Mouse (Mus musculus): ENCODE measurements around the gene Prickle4. TPM values are rescaled to one million over a fixed set of nuclear protein-coding genes. Genes with fewer than 3 reads are reported as not detected.

Gene Prickle4
- polyA plus RNA-seq, 1 experiment from 2014 or later, result 2.6 TPM

- Histone ChIP-seq H3K4me2 (ENCODE audit: low read depth, severe bottlenecking) (peak within 1 kb of the TSS; percentile 95), H3K9me3 (ENCODE audit: control insufficient read depth, low read length) (no peaks in the 10 kb centered on the region), H3K4me1 (ENCODE audit: control insufficient read depth, insufficient read depth, low read length) (peaks cover 10% of the 10 kb centered on the region; the same call in 1 of the 2 replicates), H3K4me3 (ENCODE audit: low read depth, low read length) (peak within 1 kb of the TSS; percentile 74), H3K27ac (replicated peaks; ENCODE audit: low read depth, low read length) (0 out of 2 replicates have a peak within 1 kb of the TSS, but pooled peaks have one; percentile 0), H3K36me3 (ENCODE audit: control insufficient read depth, insufficient read depth, low read length) (0 out of 2 replicates have a peak, but pooled peaks cover 4% of the 10 kb centered on the region), H3K27me3 (ENCODE audit: control insufficient read depth, insufficient read depth, low read length) (no peaks in the 10 kb centered on the region), H3K9ac (ENCODE audit: low read length) (peak within 1 kb of the TSS; percentile 81)
- no peak for ATAC-seq (ENCODE audit: insufficient number of reproducible peaks, low FRiP score, low TSS enrichment, low read depth)
- WGBS, result 0% methylated on average over 9 of the region's 9 CpGs
- no peak for DNase-seq (ENCODE audit: low spot score)
Measured at GRCm38 (mm10) chr17:47688344-47688607, 6.3 kb downstream of the Prickle4 start, which contains the start of gene Tomm6. Tomm6 (minus strand) TSS chr17:47688386.

- Histone ChIP-seq H3K36me3 (ENCODE audit: control insufficient read depth, insufficient read depth, low read length) (0 out of 2 replicates have a peak, but pooled peaks cover 4% of the 10 kb centered on the region), H3K27me3 (ENCODE audit: control insufficient read depth, insufficient read depth, low read length) (no peaks in the 10 kb centered on the region), H3K27ac (replicated peaks; ENCODE audit: low read depth, low read length) (0 out of 2 replicates have a peak overlapping the region, but pooled peaks have one; percentile 0), H3K4me1 (ENCODE audit: control insufficient read depth, insufficient read depth, low read length) (peaks cover 10% of the 10 kb centered on the region; the same call in 1 of the 2 replicates), H3K9me3 (ENCODE audit: control insufficient read depth, low read length) (no peaks in the 10 kb centered on the region), H3K9ac (ENCODE audit: low read length) (peak overlapping the region; percentile 81), H3K4me3 (ENCODE audit: low read depth, low read length) (peak overlapping the region; percentile 74), H3K4me2 (ENCODE audit: low read depth, severe bottlenecking) (peak overlapping the region; percentile 95)
- peak; percentile 87 for ATAC-seq (ENCODE audit: insufficient number of reproducible peaks, low FRiP score, low TSS enrichment, low read depth)
- peak; percentile 94 for DNase-seq (ENCODE audit: low spot score)
- WGBS, result under 1% methylated on average over 70 of the region's 70 CpGs
Measured at GRCm38 (mm10) chr17:47687409-47688343, 6.9 kb downstream of the Prickle4 start.

DNA sequence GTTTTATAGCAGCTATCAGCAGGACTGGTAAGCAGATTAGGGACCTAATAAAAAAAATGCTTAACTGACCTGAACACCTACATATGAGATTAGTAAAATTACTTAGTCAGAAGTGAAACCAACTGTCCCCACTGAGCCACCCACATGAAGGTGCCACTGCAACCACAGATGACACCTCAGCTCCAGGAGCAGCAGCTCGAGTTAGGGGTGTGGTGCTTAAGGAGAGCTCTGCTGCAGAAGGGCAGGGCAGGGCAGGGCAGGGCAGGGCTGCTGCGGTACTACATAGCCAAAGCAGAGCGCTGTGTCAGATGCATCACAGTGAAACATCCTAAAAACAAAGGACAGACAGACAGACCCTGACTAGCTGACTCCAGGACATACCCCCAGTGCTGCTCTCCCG is 11.7 kb downstream of the Prickle4 start:
- WGBS, result 79% methylated on average over 4 of the region's 4 CpGs
- no peak for ATAC-seq (ENCODE audit: insufficient number of reproducible peaks, low FRiP score, low TSS enrichment, low read depth)
- H3K27ac ChIP-seq (replicated peaks; ENCODE audit: low read depth, low read length), result no peak overlapping the region
- H3K36me3 ChIP-seq (ENCODE audit: control insufficient read depth, insufficient read depth, low read length), result peaks cover 14% of the 10 kb centered on the region; the same call in 1 of the 2 replicates
- no peaks in the 10 kb centered on the region for H3K27me3 ChIP-seq (ENCODE audit: control insufficient read depth, insufficient read depth, low read length)
- DNase-seq (ENCODE audit: low spot score), result no peak
- H3K4me2 ChIP-seq (ENCODE audit: low read depth, severe bottlenecking), result no peak overlapping the region
- no peak overlapping the region for H3K9ac ChIP-seq (ENCODE audit: low read length)
- H3K4me3 ChIP-seq (ENCODE audit: low read depth, low read length), result no peak overlapping the region
- peaks cover 6% of the 10 kb centered on the region; the same call in 1 of the 2 replicates for H3K4me1 ChIP-seq (ENCODE audit: control insufficient read depth, insufficient read depth, low read length)
- no peaks in the 10 kb centered on the region for H3K9me3 ChIP-seq (ENCODE audit: control insufficient read depth, low read length)

GRCm38 (mm10) chr17:47678702-47679101 is 15.8 kb downstream of the Prickle4 start:
- no peak overlapping the region for H3K4me3 ChIP-seq (ENCODE audit: low read depth, low read length)
- no peak for DNase-seq (ENCODE audit: low spot score)
- no peak for ATAC-seq (ENCODE audit: insufficient number of reproducible peaks, low FRiP score, low TSS enrichment, low read depth)
- no peak overlapping the region for H3K27ac ChIP-seq (replicated peaks; ENCODE audit: low read depth, low read length)
- peaks cover 12% of the 10 kb centered on the region; the same call in 1 of the 2 replicates for H3K36me3 ChIP-seq (ENCODE audit: control insufficient read depth, insufficient read depth, low read length)
- peaks cover 2% of the 10 kb centered on the region; the same call in 1 of the 2 replicates for H3K4me1 ChIP-seq (ENCODE audit: control insufficient read depth, insufficient read depth, low read length)
- no peak overlapping the region for H3K9ac ChIP-seq (ENCODE audit: low read length)
- 86% methylated on average over 5 of the region's 5 CpGs for WGBS
- no peaks in the 10 kb centered on the region for H3K9me3 ChIP-seq (ENCODE audit: control insufficient read depth, low read length)
- H3K27me3 ChIP-seq (ENCODE audit: control insufficient read depth, insufficient read depth, low read length), result no peaks in the 10 kb centered on the region
- no peak overlapping the region for H3K4me2 ChIP-seq (ENCODE audit: low read depth, severe bottlenecking)

DNA sequence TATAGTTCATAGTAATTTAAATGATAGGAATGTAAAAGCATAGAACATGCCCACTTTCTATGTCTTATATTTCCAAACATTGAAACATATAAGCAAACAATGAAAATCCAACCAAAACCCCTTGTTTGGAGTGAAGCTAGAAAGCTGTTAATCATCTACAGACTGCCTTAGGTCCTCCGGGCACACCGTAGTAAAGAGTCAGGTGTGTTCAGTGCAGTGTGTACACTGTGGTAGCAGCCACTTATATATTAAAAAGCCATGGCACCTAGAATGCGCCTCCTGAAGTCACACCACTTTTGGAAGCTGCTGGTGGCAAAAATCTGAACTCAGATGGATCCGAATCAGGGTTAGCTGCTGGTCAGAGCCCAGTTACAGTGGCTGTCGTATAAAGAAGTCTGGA is 16.3 kb downstream of the Prickle4 start:
- 90% methylated on average over 5 of the region's 5 CpGs for WGBS
- Histone ChIP-seq H3K9ac (ENCODE audit: low read length) (no peak overlapping the region), H3K27me3 (ENCODE audit: control insufficient read depth, insufficient read depth, low read length) (no peaks in the 10 kb centered on the region), H3K4me3 (ENCODE audit: low read depth, low read length) (no peak overlapping the region), H3K4me2 (ENCODE audit: low read depth, severe bottlenecking) (no peak overlapping the region), H3K9me3 (ENCODE audit: control insufficient read depth, low read length) (no peaks in the 10 kb centered on the region), H3K4me1 (ENCODE audit: control insufficient read depth, insufficient read depth, low read length) (peaks cover 2% of the 10 kb centered on the region; the same call in 1 of the 2 replicates), H3K36me3 (ENCODE audit: control insufficient read depth, insufficient read depth, low read length) (peaks cover 12% of the 10 kb centered on the region; the same call in 1 of the 2 replicates), H3K27ac (replicated peaks; ENCODE audit: low read depth, low read length) (no peak overlapping the region)
- DNase-seq (ENCODE audit: low spot score) (no peak), ATAC-seq (ENCODE audit: insufficient number of reproducible peaks, low FRiP score, low TSS enrichment, low read depth) (no peak)

DNA sequence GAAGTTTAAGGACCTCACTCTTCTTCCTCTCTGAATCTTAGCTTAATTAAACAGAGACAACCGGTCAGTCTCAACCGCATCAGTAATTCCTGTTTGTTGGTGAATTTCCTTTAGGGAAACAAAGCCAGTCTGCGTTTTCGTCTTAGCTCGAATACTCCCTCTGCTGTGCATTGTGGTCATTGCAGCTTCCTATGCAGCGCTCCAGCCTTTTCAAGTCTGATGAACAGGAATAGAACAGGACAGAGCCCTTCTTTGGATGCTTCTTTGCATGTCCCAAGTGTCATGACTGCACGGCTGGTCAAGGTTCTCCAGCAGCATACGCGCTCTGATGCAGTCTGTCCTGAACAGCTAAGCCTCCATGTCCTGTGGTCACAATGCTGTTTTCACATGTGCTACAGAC is 18.0 kb downstream of the Prickle4 start:
- 22% methylated on average over 9 of the region's 9 CpGs for WGBS
- peaks cover 12% of the 10 kb centered on the region; the same call in 1 of the 2 replicates for H3K36me3 ChIP-seq (ENCODE audit: control insufficient read depth, insufficient read depth, low read length)

GRCm38 (mm10) chr17:47672311-47673111 is 22.0 kb downstream of the Prickle4 start:
- Histone ChIP-seq H3K4me2 (ENCODE audit: low read depth, severe bottlenecking) (peak overlapping the region; percentile 90), H3K27ac (replicated peaks; ENCODE audit: low read depth, low read length) (no peak overlapping the region), H3K4me3 (ENCODE audit: low read depth, low read length) (peak overlapping the region; percentile 34), H3K9me3 (ENCODE audit: control insufficient read depth, low read length) (no peaks in the 10 kb centered on the region), H3K4me1 (ENCODE audit: control insufficient read depth, insufficient read depth, low read length) (peaks cover 12% of the 10 kb centered on the region; the same call in 1 of the 2 replicates), H3K9ac (ENCODE audit: low read length) (peak overlapping the region; percentile 55), H3K27me3 (ENCODE audit: control insufficient read depth, insufficient read depth, low read length) (peaks cover 2% of the 10 kb centered on the region; the same call in 1 of the 2 replicates), H3K36me3 (ENCODE audit: control insufficient read depth, insufficient read depth, low read length) (peaks cover 2% of the 10 kb centered on the region; the same call in 1 of the 2 replicates)
- peak; percentile 65; the same call in 1 of the 2 replicates for ATAC-seq (ENCODE audit: insufficient number of reproducible peaks, low FRiP score, low TSS enrichment, low read depth)
- WGBS, result 4% methylated on average over 67 of the region's 68 CpGs
- DNase-seq (ENCODE audit: low spot score), result peak; percentile 75

More for the DNA sequence above, 18.0 kb downstream of the Prickle4 start:
- peaks cover 2% of the 10 kb centered on the region; the same call in 1 of the 2 replicates for H3K27me3 ChIP-seq (ENCODE audit: control insufficient read depth, insufficient read depth, low read length)
- H3K4me2 ChIP-seq (ENCODE audit: low read depth, severe bottlenecking), result no peak overlapping the region
- H3K4me3 ChIP-seq (ENCODE audit: low read depth, low read length), result no peak overlapping the region
- no peak overlapping the region for H3K9ac ChIP-seq (ENCODE audit: low read length)
- DNase-seq (ENCODE audit: low spot score) (peak; percentile 84), ATAC-seq (ENCODE audit: insufficient number of reproducible peaks, low FRiP score, low TSS enrichment, low read depth) (no peak)
- H3K4me1 ChIP-seq (ENCODE audit: control insufficient read depth, insufficient read depth, low read length), result peaks cover 12% of the 10 kb centered on the region; the same call in 1 of the 2 replicates
- H3K27ac ChIP-seq (replicated peaks; ENCODE audit: low read depth, low read length), result no peak overlapping the region
- H3K9me3 ChIP-seq (ENCODE audit: control insufficient read depth, low read length), result no peaks in the 10 kb centered on the region

GRCm38 (mm10) chr17:47671988-47672310 is 22.6 kb downstream of the Prickle4 start:
- 11% methylated on average over 14 of the region's 14 CpGs for WGBS
- H3K27ac ChIP-seq (replicated peaks; ENCODE audit: low read depth, low read length), result no peak overlapping the region
- peak overlapping the region; percentile 55; the same call in 1 of the 2 replicates for H3K9ac ChIP-seq (ENCODE audit: low read length)
- peak overlapping the region; percentile 90 for H3K4me2 ChIP-seq (ENCODE audit: low read depth, severe bottlenecking)
- DNase-seq (ENCODE audit: low spot score) (no peak), ATAC-seq (ENCODE audit: insufficient number of reproducible peaks, low FRiP score, low TSS enrichment, low read depth) (no peak)
- peaks cover 12% of the 10 kb centered on the region; the same call in 1 of the 2 replicates for H3K4me1 ChIP-seq (ENCODE audit: control insufficient read depth, insufficient read depth, low read length)
- no peaks in the 10 kb centered on the region for H3K9me3 ChIP-seq (ENCODE audit: control insufficient read depth, low read length)
- H3K27me3 ChIP-seq (ENCODE audit: control insufficient read depth, insufficient read depth, low read length), result peaks cover 2% of the 10 kb centered on the region; the same call in 1 of the 2 replicates
- peak overlapping the region; percentile 34 for H3K4me3 ChIP-seq (ENCODE audit: low read depth, low read length)
- H3K36me3 ChIP-seq (ENCODE audit: control insufficient read depth, insufficient read depth, low read length), result peaks cover 2% of the 10 kb centered on the region; the same call in 1 of the 2 replicates

Data from limb, embryonic 11.5 days (tissue).